Mouse (Mus musculus): ENCODE measurements around the gene Rad9b. TPM values are rescaled to one million over a fixed set of nuclear protein-coding genes. Genes with fewer than 3 reads are reported as not detected.

Rad9b gene
- polyA plus RNA-seq, 1 experiment from 2014 or later, result 19.2 TPM

GRCm38 (mm10) chr5:122293131-122293530, 60.9 kb downstream of the Rad9b start:
- Histone ChIP-seq H3K4me3 (replicated peaks; ENCODE audit: low read length) (no peak overlapping the region), H3K27ac (ENCODE audit: low read length) (no peak overlapping the region), H3K9ac (replicated peaks; ENCODE audit: low read depth, low read length) (no peak overlapping the region), H3K4me2 (ENCODE audit: low read length) (no peak overlapping the region), H3K9me3 (ENCODE audit: control insufficient read depth, low read length) (no peaks in the 10 kb centered on the region), H3K36me3 (ENCODE audit: control insufficient read depth, insufficient read depth) (no peaks in the 10 kb centered on the region; the same call in 1 of the 2 replicates), H3K27me3 (replicated peaks; ENCODE audit: control insufficient read depth, insufficient read depth, low read length) (no peaks in the 10 kb centered on the region), H3K4me1 (replicated peaks; ENCODE audit: control insufficient read depth, insufficient read depth, low read length) (peaks cover 15% of the 10 kb centered on the region)
- WGBS, result 77% methylated on average over 6 of the region's 6 CpGs
- no peak for ATAC-seq

- no peaks in the 10 kb centered on the region for H3K9me3 ChIP-seq (ENCODE audit: control insufficient read depth, low read length)
Observed at GRCm38 (mm10) chr5:122291553-122292339, 62.3 kb downstream of the Rad9b start.

GRCm38 (mm10) chr5:122291149-122291548, 62.9 kb downstream of the Rad9b start:
- no peak overlapping the region for H3K4me2 ChIP-seq (ENCODE audit: low read length)
- H3K9me3 ChIP-seq (ENCODE audit: control insufficient read depth, low read length), result no peaks in the 10 kb centered on the region
- H3K4me3 ChIP-seq (replicated peaks; ENCODE audit: low read length), result no peak overlapping the region
- no peak for ATAC-seq
- H3K4me1 ChIP-seq (replicated peaks; ENCODE audit: control insufficient read depth, insufficient read depth, low read length), result peaks cover 19% of the 10 kb centered on the region
- WGBS, result 67% methylated on average over 6 of the region's 6 CpGs
- no peak overlapping the region for H3K9ac ChIP-seq (replicated peaks; ENCODE audit: low read depth, low read length)
- no peaks in the 10 kb centered on the region; the same call in 1 of the 2 replicates for H3K36me3 ChIP-seq (ENCODE audit: control insufficient read depth, insufficient read depth)
- H3K27me3 ChIP-seq (replicated peaks; ENCODE audit: control insufficient read depth, insufficient read depth, low read length), result no peaks in the 10 kb centered on the region
- no peak overlapping the region for H3K27ac ChIP-seq (ENCODE audit: low read length)

More at GRCm38 (mm10) chr5:122291553-122292339, 62.3 kb downstream of the Rad9b start:
- Histone ChIP-seq H3K9ac (replicated peaks; ENCODE audit: low read depth, low read length) (no peak overlapping the region), H3K4me1 (replicated peaks; ENCODE audit: control insufficient read depth, insufficient read depth, low read length) (peaks cover 17% of the 10 kb centered on the region), H3K4me3 (replicated peaks; ENCODE audit: low read length) (no peak overlapping the region), H3K27me3 (replicated peaks; ENCODE audit: control insufficient read depth, insufficient read depth, low read length) (no peaks in the 10 kb centered on the region), H3K27ac (ENCODE audit: low read length) (no peak overlapping the region), H3K4me2 (ENCODE audit: low read length) (no peak overlapping the region), H3K36me3 (ENCODE audit: control insufficient read depth, insufficient read depth) (no peaks in the 10 kb centered on the region; the same call in 1 of the 2 replicates)
- WGBS, result 71% methylated on average over 17 of the region's 17 CpGs
- no peak for ATAC-seq

- Histone ChIP-seq H3K9ac (replicated peaks; ENCODE audit: low read depth, low read length) (no peak overlapping the region), H3K36me3 (ENCODE audit: control insufficient read depth, insufficient read depth) (no peaks in the 10 kb centered on the region; the same call in 1 of the 2 replicates), H3K27me3 (replicated peaks; ENCODE audit: control insufficient read depth, insufficient read depth, low read length) (no peaks in the 10 kb centered on the region), H3K4me1 (replicated peaks; ENCODE audit: control insufficient read depth, insufficient read depth, low read length) (peaks cover 18% of the 10 kb centered on the region), H3K4me2 (ENCODE audit: low read length) (no peak overlapping the region), H3K4me3 (replicated peaks; ENCODE audit: low read length) (no peak overlapping the region), H3K9me3 (ENCODE audit: control insufficient read depth, low read length) (no peaks in the 10 kb centered on the region), H3K27ac (ENCODE audit: low read length) (no peak overlapping the region)
- no peak for ATAC-seq
- 86% methylated on average over 4 of the region's 4 CpGs for whole genome bisulfite sequencing
Observed at GRCm38 (mm10) chr5:122288147-122288811, 65.8 kb downstream of the Rad9b start.

- no peak overlapping the region for H3K4me3 ChIP-seq (replicated peaks; ENCODE audit: low read length)
- H3K9ac ChIP-seq (replicated peaks; ENCODE audit: low read depth, low read length), result no peak overlapping the region
- no peak for ATAC-seq
- H3K36me3 ChIP-seq (ENCODE audit: control insufficient read depth, insufficient read depth), result no peaks in the 10 kb centered on the region; the same call in 1 of the 2 replicates
- WGBS, result 94% methylated on average over 4 of the region's 4 CpGs
- no peak overlapping the region for H3K4me2 ChIP-seq (ENCODE audit: low read length)
- H3K27me3 ChIP-seq (replicated peaks; ENCODE audit: control insufficient read depth, insufficient read depth, low read length), result no peaks in the 10 kb centered on the region
- H3K4me1 ChIP-seq (replicated peaks; ENCODE audit: control insufficient read depth, insufficient read depth, low read length), result peaks cover 18% of the 10 kb centered on the region
- no peaks in the 10 kb centered on the region for H3K9me3 ChIP-seq (ENCODE audit: control insufficient read depth, low read length)
- no peak overlapping the region for H3K27ac ChIP-seq (ENCODE audit: low read length)
Observed at GRCm38 (mm10) chr5:122287026-122287425, 67.0 kb downstream of the Rad9b start.

GRCm38 (mm10) chr5:122286191-122286590, 67.8 kb downstream of the Rad9b start:
- Histone ChIP-seq H3K9ac (replicated peaks; ENCODE audit: low read depth, low read length) (no peak overlapping the region), H3K4me3 (replicated peaks; ENCODE audit: low read length) (no peak overlapping the region), H3K27me3 (replicated peaks; ENCODE audit: control insufficient read depth, insufficient read depth, low read length) (no peaks in the 10 kb centered on the region), H3K9me3 (ENCODE audit: control insufficient read depth, low read length) (no peaks in the 10 kb centered on the region), H3K27ac (ENCODE audit: low read length) (no peak overlapping the region), H3K36me3 (ENCODE audit: control insufficient read depth, insufficient read depth) (no peaks in the 10 kb centered on the region; the same call in 1 of the 2 replicates), H3K4me2 (ENCODE audit: low read length) (0 out of 2 replicates have a peak overlapping the region, but pooled peaks have one; percentile 2), H3K4me1 (replicated peaks; ENCODE audit: control insufficient read depth, insufficient read depth, low read length) (peaks cover 18% of the 10 kb centered on the region)
- ATAC-seq, result no peak
- 87% methylated on average over 10 of the region's 10 CpGs for WGBS

GRCm38 (mm10) chr5:122285767-122286150, 68.3 kb downstream of the Rad9b start:
- no peaks in the 10 kb centered on the region for H3K27me3 ChIP-seq (replicated peaks; ENCODE audit: control insufficient read depth, insufficient read depth, low read length)
- H3K9me3 ChIP-seq (ENCODE audit: control insufficient read depth, low read length), result no peaks in the 10 kb centered on the region
- H3K9ac ChIP-seq (replicated peaks; ENCODE audit: low read depth, low read length), result 0 out of 2 replicates have a peak overlapping the region, but pooled peaks have one; percentile 88
- H3K4me1 ChIP-seq (replicated peaks; ENCODE audit: control insufficient read depth, insufficient read depth, low read length), result peaks cover 18% of the 10 kb centered on the region
- ATAC-seq, result no peak
- no peaks in the 10 kb centered on the region; the same call in 1 of the 2 replicates for H3K36me3 ChIP-seq (ENCODE audit: control insufficient read depth, insufficient read depth)
- peak overlapping the region; percentile 80 for H3K4me3 ChIP-seq (replicated peaks; ENCODE audit: low read length)
- WGBS, result 51% methylated on average over 7 of the region's 7 CpGs
- H3K27ac ChIP-seq (ENCODE audit: low read length), result no peak overlapping the region
- peak overlapping the region; percentile 76 for H3K4me2 ChIP-seq (ENCODE audit: low read length)

- Histone ChIP-seq H3K36me3 (ENCODE audit: control insufficient read depth, insufficient read depth) (no peaks in the 10 kb centered on the region; the same call in 1 of the 2 replicates), H3K4me2 (ENCODE audit: low read length) (peak overlapping the region; percentile 76), H3K4me1 (replicated peaks; ENCODE audit: control insufficient read depth, insufficient read depth, low read length) (peaks cover 18% of the 10 kb centered on the region), H3K9ac (replicated peaks; ENCODE audit: low read depth, low read length) (peak overlapping the region; percentile 88), H3K4me3 (replicated peaks; ENCODE audit: low read length) (peak overlapping the region; percentile 80), H3K9me3 (ENCODE audit: control insufficient read depth, low read length) (no peaks in the 10 kb centered on the region), H3K27ac (ENCODE audit: low read length) (peak overlapping the region; percentile 85), H3K27me3 (replicated peaks; ENCODE audit: control insufficient read depth, insufficient read depth, low read length) (no peaks in the 10 kb centered on the region)
- under 1% methylated on average over 34 of the region's 34 CpGs for WGBS
- peak; percentile 29; the same call in 1 of the 2 replicates for ATAC-seq
Observed at GRCm38 (mm10) chr5:122285029-122285766, 68.8 kb downstream of the Rad9b start.

Measured in forebrain, embryonic 16.5 days (tissue).